Mouse (Mus musculus) olfactory bulb, adult 2 months (tissue): ENCODE measurements around the gene Gxylt2.

Source experiments
- CTCF ChIP-seq: fragments of 200-500 bp; IDR thresholded peaks from 2 replicates; pipeline ENCODE4 v1.5.1; 2012; ENCODE audit warnings: low read depth, mild to moderate bottlenecking, low read length, moderate library complexity; ENCODE audit not compliant: insufficient read depth
- POLR2A ChIP-seq: fragments of 200-500 bp; IDR thresholded peaks from 2 replicates; pipeline ENCODE4 v1.6.1; 2012; ENCODE audit warnings: mild to moderate bottlenecking, low read depth, low read length, moderate library complexity; ENCODE audit not compliant: insufficient read depth

DNA sequence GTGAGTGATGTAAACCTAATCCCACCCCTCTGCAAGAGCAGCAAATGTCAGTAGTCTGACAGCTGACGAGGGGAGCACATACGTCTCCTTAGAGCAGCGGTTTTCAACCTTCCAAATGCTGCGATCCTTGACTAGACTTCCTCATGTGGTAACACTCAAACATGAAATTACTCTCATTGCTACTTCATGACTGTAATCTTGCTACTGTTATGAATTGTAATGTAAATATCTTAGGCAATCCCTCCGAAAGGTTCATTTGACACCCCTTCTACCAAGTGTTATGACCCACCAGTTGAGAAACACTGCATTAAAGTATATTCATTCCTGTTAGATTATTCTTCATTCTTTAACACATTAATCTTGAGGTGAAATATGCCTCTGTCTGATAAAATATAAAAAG lies 142.7 kb downstream of the Gxylt2 start:
- no peak for TF ChIP-seq CTCF
- TF ChIP-seq POLR2A: no peak
